Mouse (Mus musculus) cerebellum, adult 9-11 months (tissue): Measurements from ENCODE around the gene Gm8797.
"Not testable (repeated sequence)": the region's sequence is repeated elsewhere in the genome, so short reads cannot be mapped to it uniquely, and the experiment has no call there.

Source experiments
- DNase-seq: peaks from one replicate; pipeline ENCODE4 v3.0.0; 2022

Gm8797 gene

DNA sequence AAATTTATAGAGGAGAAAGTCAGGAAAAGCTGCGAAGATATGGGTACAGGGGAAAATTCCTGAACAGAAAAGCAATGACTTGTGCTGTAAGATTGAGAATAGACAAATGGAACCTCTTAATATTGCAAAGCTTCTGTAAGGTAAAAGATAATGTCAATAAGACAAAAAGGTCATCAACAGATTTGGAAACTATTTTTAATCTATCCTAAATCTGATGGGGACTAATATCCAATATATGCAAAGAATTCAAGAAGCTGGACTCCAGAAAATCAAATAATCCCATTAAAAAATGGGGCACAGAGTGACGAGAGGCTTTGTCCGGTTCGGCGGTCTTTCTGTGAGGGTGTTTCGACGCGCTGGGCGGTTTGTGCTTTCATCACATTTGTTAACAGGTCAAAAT is at the start of gene Gm8797:
TSS of gene Gm8797 (plus strand) at position 301 of the 400 bp plus-strand sequence.
- DNase-seq: not testable (repeated sequence)

DNA sequence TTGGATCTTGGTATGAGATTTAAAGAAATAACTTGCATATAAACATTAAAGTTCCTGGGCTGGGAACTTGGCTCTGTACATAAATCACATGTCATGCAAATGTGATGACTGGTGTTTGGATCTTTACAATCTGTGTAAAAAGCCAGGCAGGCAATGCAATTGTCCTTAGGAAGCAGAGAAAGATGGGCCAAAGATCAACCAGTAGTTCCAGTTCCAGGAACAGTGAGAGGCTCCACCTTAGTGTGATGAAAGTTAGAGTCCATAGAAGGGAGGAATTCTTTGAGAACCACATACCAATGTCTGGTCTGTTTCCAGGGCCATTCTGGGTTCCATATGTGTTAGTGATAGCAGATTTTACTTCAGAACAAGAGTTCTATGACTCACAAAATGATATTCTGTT is 36.1 kb upstream of the Gm8797 start:
- no peak for DNase-seq

DNA sequence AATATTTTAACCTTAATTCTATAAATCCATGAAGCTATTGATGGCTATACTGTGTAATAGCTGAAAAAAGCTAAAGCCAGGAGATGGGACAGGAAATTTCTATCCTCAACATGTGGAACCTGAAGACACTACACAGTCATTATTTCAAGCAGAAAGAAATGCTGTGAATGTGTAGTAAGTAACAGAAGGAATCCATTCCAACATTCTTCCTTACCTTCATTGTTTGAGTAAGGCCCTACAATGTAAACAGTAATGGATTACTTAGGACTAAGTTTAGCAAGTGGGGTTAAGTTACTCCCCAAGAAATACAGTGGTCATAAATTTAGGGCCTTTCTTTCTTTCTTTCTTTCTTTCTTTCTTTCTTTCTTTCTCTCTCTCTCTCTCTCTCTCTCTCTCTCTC is 17.7 kb upstream of the Gm8797 start:
- DNase-seq: no peak

DNA sequence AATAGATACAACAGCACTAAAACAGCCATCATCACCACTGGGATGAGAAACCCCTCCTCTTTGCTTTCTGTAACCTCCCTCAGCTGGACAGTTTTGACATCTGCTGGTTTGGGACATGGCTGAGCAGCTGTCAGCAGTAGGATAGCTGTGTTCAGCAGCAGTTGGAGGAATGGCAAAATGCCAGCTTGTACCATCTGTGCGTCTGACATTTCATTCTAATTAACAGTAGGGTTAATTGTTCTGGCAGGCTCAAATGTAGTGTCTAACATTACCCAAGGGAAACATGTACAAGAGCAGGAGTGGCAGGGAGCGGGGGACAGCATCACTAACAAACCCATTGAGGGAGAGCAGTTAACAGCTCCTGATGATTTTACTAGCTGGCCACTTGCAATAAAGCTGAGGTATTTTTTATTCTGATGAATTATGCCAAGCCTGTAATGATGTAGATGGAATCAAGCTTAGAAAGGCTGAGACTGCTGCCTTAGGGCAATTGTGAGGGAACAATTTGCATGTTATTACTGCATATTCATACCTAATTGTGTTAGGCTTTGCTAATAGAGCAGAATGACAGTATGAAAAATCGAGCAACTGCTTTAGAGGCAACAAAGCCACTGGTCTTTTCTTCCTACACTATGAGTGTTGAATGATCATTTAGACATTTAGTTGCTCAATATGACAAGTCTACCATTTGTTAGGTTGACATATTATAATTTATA is 4.3 kb downstream of the Gm8797 start:
- DNase-seq: peak; percentile 5

DNA sequence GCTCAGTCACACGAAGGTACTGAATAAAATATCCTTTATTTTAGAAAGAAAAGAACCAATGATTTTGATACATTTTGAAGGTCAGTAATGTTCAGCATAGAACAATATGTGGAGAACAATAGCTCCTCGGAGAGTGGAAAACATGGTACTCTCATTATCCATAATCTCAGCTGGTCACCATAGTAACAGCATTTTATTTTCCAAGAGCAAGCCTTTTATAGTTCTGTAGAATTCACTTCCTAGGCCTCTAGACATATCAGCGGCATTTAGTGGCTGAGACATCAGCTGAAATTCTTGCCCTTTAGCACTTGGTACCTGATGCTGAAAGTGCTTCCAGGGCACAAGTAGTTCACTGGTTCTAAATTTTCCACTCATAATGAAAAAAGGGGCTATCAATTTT is 15.7 kb downstream of the Gm8797 start:
- no peak for DNase-seq

DNA sequence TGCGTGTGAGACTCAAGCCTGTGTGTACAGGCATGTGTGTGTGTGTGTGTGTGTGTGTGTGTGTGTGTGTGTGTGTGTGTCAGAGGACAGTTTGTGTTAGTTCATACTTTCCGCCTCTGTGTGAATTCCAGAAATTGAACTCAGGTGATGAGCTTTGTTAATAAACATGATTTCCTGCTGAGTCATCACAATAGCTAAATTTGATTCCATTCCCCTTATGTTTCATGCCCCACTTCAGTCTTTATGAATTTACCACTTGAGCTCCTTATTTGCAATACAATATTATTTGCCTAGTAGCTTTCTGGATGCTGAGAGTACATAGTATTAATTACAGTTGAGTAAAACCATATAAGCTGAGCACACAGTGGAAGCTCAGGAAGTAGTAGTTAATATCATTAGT is 26.3 kb downstream of the Gm8797 start:
- no peak for DNase-seq
